Mouse (Mus musculus) myocyte (in vitro differentiated cells): ENCODE measurements around the gene Asb12.

Experiments
- CEBPB ChIP-seq: IDR thresholded peaks from 2 replicates; pipeline ENCODE4 v1.6.1; 2011; ENCODE audit warnings: mild to moderate bottlenecking, moderate library complexity; ENCODE audit not compliant: poor library complexity, insufficient read depth, severe bottlenecking
- POLR2A ChIP-seq: IDR thresholded peaks from one replicate; pipeline ENCODE4 v1.6.1; 2011; ENCODE audit warnings: low read depth, mild to moderate bottlenecking, control low read depth, moderate library complexity; ENCODE audit not compliant: insufficient read length
- POLR2AphosphoS2 ChIP-seq: IDR thresholded peaks from one replicate; pipeline ENCODE4 v1.6.1; 2011; ENCODE audit warnings: low read depth, control low read depth; ENCODE audit not compliant: insufficient read length
- TCF12 ChIP-seq: IDR thresholded peaks from one replicate; pipeline ENCODE4 v1.6.1; 2011; ENCODE audit warnings: mild to moderate bottlenecking, control low read depth; ENCODE audit not compliant: poor library complexity, insufficient read depth, severe bottlenecking
- USF1 ChIP-seq: IDR thresholded peaks from one replicate; pipeline ENCODE4 v1.6.1; 2011; ENCODE audit warnings: low read depth, mild to moderate bottlenecking, control low read depth, moderate library complexity

- no peak for TF ChIP-seq POLR2A
- TF ChIP-seq USF1: no peak
- TF ChIP-seq CEBPB: no peak
- TF ChIP-seq POLR2AphosphoS2: no peak
- TF ChIP-seq TCF12: no peak
Observed at GRCm38 (mm10) chrX:95554321-95554720, 3.5 kb downstream of the Asb12 start.
